Mouse (Mus musculus) granulocyte monocyte progenitor cell, adult 5-6 weeks (primary cell): Measurements from ENCODE around the gene 2010300C02Rik. TPM values are rescaled to one million over a fixed set of nuclear protein-coding genes. Genes with fewer than 3 reads are reported as not detected.

Experiments used
- ATAC-seq: replicated peaks from 2 replicates; pipeline ENCODE4 v1.8.0; 2016; ENCODE audit warnings: mild to moderate bottlenecking, moderate TSS enrichment, inconsistent platforms; ENCODE audit not compliant: poor library complexity, severe bottlenecking
- total RNA-seq, 2 experiments: library from RNA; stranded (forward) in 1 of 2; stranded (reverse) in 1 of 2; fragments of 200-712, 200-1000 nt in 1 of 2; fragments of >200 nt in 1 of 2; fragmentation: Nextera tagmentation in 1 of 2; gene quantifications; 2 replicates each; pipeline ENCODE4 v1.2.3; 2014 to 2017

The 2010300C02Rik gene
- total RNA-seq, 2 experiments from 2014 or later = not detected

DNA sequence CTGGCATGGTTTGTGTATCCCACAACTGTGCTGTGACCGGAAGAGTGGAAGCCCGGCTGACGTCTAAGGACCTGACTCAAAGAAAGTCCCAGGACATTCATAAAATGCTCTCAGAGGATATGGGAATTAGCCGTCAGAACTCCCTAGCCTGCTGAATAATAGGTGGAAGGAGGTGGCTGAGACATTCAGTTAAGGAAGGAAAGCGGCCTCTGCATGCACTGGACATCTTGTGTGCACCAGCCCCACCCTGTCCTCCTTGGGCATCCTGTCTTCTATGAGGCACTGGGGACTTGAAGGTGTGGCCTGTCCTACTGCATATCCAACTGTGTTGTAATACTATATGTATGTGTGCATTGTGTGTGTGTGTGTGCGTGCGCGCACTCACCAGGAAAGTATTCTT, 87.5 kb downstream of the 2010300C02Rik start:
- no peak for ATAC-seq

DNA sequence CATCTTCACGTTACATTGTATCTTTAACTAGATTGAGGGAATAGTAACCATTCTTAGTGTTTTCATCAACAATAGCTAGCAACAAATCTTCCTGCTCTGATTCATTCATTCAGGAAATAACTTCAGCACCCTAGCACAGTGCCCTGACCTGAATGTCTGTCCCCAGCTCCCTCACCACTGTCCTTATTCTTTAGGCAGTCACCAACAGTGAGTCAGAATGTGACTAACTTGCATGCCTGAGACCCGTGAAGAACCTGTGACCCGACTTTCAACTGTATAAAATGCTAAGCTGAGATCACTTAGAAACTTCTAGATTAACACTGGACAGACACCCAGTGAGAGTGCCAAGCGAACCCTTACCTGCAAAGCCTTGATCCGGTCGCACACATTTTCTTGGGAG, 88.4 kb downstream of the 2010300C02Rik start:
- no peak for ATAC-seq

DNA sequence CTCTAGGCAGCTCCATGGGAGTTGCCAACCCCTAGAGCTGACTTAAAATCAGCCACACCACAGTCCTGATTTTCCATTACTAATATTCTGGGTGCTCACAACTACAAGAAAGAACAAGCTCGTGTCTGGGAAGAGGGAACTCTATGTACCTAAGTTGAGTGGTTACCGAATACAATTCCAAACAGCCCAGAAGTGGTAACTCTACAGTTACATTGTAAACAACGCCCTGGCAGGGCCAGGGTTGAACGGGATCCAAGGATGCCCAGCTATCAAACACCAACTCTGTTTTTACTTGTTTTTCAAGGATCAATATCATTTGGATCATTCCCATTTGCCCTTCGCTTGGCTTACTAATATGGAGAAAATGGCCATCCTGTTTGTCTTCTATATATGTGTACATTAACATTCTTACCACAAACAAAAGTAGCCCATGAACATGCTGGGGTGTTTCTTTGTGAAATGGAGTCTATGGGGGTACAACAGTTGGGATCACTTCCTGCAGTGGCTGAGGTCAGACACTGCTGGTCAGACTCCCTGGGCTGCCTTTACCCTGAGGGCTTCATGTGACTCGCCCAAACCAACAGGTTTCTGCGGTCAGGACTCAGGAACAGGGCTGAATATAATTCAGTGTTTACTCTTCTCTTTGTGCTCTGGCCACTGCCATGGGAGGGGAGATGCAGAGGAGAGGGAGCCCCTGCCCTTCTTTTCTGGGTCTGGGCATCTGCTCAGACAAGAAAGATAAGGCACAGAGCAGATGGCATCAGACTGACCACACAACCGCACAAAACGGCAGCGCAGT, 89.3 kb downstream of the 2010300C02Rik start:
- no peak for ATAC-seq

DNA sequence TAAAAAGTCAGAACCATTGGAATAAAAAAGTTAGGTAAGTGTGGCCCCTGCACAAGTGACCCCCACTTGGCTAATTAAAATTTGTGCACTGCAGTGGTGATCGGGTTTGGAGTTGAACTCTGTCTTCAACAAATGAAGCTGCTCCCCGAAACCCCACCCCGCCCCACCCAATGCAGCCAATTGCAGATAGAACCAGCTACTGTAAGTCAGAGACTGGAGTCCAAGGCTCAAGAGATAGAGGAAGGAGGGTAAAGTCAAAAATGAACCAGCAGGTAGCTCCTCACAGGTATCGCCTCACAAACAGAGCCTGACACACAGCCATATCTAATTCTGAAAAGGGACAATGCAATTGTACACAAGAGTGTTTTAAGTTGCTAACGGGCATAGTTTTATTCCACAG, 90.0 kb downstream of the 2010300C02Rik start:
- ATAC-seq = no peak

DNA sequence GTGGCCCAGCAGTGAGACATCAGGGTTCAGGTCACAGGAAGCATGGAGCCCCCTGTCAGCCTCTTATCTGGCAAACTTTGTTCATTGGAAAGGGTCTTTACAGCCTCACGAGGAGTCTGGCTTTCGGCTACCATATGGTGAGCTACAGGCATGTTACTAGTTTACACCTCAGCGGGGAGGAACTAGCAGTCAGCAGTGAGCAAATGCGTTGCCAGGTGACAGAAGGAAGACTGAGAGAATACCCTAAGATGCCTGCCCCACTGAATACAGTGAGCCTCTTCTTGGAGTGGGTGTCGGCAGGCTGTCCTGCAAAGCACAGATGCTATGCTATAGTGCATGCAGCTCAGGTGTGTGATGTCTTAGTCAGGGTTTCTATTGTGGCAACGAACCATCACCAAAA, 91.1 kb downstream of the 2010300C02Rik start:
- ATAC-seq = no peak

DNA sequence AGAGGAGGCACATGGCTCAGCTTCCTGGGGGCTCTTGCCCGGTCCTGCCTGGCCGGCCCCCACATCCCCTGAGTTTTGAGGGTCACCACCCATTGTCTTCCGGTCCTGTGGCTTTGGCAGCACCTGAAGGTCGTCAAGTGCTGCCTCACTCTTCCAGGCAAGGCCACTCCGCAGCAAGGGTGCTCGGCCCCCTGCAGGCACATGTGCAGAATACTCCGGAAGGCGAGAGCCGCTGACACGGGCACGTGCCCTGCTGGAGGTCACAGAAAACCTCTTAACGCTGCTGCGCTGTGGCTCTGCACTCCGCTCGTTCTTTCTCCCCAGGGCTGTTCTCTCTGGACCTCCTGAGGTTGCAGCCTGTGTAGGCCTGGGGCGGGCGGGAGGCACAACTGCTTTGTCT, 95.7 kb downstream of the 2010300C02Rik start:
- ATAC-seq = peak; percentile 65

DNA sequence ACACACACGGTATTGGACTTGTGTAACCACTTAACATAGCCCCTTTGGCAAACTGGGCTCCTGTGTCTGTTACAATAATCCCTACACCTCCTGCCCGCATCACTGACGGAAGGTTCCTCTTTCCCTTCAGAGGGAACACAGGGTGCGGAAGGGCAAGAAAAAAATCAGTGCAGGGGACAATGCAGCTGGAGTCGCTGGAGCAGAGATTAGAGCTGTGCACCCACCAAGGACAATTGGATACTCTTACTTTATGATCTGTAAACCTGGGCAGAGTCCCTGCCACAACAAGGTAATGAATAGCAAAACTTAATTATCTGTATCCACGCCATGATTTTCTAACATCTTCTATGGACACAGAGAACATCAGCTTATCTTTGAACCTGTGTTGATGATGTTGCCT, 97.8 kb downstream of the 2010300C02Rik start:
- peak; percentile 79 for ATAC-seq

DNA sequence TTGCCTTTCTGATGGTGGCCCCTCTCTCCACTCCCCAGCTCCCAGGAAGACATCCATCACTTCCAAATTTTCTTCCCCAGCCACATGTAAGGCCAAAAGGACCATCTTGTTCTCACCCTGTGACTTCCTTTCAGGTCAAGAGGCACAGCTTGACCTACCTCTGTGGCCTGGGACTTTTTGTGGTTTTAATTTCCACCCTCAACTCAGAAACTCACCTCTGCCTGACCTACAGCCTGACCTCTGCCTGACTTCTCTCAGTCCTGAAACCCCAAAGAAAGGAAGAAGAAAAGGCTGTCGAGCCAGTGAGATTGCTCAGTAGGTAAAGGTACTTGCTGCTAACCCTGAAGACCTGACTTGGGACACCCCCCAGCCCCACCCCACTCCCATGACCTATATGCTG, 100.3 kb downstream of the 2010300C02Rik start:
- ATAC-seq = no peak

DNA sequence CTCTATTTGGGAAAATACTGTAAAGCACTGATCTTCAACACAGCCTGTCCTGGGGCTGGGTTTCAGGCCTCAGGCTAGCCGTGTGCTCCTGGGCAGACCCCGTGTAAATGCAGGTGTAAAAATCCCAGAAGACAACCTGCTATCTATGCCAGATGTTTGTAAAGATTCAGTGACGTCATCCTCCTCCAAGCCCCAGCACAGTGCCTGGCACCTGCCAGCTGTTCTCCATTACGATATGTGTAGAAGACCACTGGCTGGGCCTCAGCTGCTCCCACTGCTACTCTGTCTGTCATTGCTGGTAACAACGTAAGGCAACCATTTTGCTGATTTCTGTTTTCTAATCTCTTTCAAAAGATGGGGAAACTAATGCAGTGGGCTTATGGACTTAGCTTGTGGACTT, 102.8 kb downstream of the 2010300C02Rik start:
- no peak for ATAC-seq

DNA sequence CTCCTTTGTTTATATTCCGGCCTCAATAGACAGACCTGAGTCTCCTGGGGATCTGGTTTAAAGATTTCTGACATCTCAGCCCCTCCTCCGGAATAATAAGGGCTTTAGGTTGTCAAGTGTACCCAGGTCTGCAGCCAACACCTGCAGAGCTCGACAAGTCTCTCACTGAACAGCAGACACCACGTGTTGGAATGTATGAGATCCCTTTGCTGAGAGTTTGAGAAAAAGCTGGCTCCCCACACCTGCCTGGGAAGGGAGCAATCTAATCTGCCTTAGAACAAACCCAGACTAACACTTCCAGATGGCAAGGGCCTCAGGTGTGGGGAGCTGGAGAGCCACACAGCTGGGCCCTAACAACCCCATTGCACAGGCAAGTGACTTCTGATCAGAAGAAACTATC, 103.3 kb downstream of the 2010300C02Rik start:
- ATAC-seq = no peak

DNA sequence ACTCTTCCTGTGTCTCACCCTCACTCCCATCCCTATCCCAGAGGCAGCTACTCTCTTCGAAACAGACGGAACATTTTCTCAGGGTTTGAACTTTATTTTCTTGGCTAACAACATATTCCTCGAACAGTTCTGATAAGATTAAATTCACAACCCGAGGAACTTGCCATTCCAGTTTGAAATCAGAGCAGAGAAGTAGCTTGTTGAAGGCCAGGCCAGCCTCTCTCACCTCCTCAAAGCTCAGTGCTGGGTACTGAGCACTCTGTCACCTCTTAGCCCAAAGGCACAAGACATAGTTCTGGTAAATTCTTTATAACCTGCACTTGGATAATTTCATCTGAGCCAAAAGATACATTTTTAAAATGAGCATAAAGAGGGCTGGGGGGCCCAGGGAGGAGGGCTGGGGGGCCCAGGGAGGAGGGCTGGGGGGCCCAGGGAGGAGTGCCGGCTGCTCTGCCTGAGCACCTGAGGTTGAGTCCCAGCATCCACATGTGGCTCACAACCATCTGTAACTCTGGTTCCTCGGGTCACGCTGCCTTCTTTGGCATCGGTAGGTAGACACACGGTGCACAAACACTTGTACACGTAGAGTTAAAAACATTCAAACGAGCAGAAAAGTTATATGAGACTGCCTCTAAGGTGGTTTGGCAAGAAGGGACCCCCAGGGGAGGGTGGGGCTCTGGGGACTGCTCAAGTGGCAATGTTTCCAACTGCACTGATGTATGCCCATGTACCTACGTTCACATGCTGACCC, 104.4 kb downstream of the 2010300C02Rik start:
- ATAC-seq = no peak

DNA sequence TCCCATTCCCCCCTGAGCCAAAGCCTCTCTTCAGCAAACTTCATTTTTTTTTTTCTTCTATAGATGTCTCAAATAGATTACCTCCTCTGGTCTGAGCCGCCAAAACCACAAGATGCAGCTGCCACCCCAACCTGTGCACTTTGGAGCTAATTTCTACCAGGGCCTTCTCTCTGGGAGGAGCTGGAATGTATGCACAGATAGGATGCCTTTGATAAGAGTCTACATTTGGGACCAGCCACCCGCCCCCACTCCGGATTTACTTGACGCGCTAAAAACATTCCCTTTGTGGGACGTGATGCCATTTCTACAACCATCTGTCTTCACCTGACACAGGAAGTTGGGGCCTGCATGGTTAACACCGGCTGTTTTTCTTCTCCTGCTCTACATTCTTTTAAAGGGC, 105.0 kb downstream of the 2010300C02Rik start:
- ATAC-seq = no peak

DNA sequence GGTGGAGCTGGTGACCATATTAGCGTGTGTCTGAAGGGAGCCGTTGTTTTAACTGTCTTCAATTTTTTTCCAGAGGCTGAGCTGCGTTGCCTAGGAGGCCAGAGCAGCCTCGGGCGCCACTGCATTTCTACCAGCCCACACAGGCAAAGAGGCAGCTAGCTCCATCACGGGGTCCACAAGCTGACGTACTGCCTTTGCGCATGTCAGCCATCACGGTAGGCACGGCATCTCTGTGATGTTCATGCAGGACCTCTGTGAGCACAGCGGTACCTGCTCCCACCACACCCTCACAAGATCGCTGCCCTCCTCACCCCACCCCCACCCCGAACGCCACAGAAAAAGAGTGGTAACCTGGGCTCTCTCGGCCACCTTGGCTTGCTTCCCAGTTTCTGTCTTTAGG, 105.8 kb downstream of the 2010300C02Rik start:
- ATAC-seq = peak; percentile 49; the same call in 1 of the 2 replicates

DNA sequence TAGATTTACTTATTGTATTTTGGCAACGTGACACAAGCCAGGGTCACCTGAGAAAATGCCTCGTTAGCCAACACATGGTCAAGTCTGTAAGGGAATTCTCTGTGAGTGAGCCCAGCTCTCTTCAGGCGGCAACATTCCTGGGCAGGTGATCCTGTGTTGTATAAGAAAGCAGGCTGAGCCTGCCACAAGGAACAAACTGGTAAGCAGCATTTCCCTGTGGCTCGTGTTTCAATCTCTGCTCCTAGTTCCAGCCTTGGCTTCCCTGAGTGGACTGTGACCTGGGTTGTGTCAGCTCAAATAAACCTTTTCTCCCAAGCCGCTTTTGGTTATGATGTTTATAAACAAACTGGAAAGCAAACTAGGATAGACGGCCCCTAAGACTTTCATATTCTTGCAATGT, 108.9 kb downstream of the 2010300C02Rik start:
- no peak for ATAC-seq

DNA sequence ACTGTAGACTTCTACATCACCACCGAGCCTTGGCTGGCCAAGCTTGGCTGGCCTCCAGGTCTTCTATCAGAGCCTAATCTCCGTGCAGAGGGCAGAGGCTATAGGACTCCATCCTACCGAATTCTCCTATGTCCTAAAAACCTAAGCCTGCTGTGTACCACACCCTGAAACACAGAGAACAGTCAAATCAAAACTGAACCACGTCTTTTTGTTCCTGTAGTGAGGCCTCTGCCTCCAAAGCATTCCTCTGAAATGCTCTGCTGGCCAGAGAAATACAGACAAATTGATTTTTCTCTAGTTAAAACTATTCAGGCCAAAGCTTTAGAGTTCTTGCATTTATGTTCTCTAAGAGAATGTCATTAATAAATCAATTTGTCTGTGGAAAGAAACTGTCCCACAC, 109.6 kb downstream of the 2010300C02Rik start:
- no peak for ATAC-seq

DNA sequence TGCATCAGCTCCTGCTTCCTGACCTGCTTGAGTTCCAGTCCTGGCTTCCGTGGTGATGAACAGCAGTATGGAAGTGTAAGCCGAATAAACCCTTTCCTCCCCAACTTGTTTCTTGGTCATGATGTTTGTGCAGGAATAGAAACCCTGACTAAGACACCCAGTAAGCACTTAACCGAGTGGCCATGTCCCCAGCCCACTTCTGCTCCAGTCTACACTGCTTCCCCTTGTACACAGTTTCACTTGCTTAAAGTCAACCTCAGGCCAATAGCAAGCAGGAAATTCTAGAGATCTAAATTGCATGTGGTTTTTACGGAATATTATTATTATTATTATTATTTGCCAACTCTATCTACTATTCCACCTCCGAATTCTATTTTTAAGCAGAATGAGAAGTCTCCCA, 114.2 kb downstream of the 2010300C02Rik start:
- ATAC-seq = peak; percentile 89

DNA sequence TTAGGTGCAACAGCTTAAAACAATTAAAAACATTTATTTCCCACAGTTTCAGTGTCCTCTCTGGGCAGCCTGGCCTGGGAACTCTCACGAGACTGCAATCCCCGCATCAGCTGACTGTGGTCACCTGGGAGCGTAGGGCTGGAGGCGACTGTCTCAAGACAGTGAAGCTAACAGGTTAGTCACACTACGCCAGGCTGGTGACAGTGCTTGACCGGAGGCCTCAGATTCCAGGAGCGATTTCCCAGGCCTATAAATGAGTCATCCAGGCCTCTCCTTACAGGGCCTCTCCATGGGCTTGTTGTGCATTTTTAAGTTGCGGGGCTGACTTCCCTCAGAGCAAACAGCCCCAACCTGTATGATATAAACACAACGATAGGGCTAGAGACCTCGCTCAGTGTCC, 116.7 kb downstream of the 2010300C02Rik start:
- no peak for ATAC-seq

DNA sequence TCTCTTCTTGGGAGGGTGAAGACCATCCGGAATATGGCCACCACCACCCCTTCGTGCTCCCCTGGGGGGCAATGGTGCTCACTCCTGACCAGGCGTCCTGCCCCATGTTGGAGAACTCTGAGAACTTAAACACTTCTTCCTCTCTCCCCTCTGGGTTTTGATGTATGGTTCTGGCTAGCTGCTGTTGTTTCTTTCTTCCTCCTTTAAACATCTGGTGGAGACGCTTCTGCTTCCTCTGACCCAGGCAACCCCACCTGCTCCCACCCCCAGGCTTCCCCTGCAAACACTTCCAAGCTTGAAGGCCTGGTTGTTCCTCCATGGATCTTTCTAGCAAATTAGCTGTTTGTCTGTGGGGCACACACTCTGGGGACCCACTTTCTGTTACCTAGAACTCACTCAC, 117.6 kb downstream of the 2010300C02Rik start:
- peak; percentile 62 for ATAC-seq

DNA sequence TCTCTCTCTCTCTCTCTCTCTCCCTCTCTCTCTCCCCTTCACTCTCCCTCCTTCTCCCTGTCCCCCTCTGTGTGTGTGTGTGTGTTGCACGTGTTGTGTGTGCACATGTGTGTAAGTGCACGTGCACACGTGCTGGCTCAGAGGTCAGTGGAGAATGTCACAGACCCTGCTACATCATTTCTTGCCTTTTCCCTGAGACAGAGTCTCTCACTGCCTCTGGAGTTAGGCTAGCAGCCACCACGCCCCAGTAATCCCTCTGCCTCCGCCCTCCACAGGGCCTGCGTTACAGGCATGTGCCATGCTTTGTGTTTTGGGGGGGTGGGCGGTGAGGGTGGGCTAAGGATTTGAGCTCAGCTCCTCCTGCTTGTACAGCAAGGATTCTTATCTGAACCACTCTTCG, 118.4 kb downstream of the 2010300C02Rik start:
- no peak for ATAC-seq

DNA sequence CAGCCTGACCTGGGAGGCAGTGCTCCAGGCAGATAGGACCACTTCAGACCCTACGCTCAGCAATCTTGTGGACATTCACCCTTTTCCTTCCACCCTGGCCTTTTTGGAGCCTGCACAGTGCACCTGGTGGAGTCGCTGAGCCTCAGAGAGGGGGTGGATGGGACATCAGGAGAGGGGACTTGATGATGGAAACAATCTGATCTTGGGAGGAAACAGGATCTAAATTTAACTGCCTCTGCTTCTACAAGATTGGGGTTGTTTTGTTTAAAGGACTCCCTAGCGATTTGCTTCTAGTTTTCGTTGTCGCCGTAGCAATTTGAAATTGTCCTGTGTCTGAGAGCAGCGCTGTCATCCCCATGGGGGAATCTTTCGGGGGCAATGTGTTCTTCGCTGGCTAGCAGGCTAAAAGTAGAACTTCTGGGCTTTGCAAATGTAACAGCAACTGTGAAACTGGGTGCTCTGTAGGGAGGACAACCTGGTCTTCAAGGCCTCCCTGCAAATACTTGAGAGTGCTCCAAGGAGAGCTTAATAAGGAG, 119.2 kb downstream of the 2010300C02Rik start:
- ATAC-seq = no peak

DNA sequence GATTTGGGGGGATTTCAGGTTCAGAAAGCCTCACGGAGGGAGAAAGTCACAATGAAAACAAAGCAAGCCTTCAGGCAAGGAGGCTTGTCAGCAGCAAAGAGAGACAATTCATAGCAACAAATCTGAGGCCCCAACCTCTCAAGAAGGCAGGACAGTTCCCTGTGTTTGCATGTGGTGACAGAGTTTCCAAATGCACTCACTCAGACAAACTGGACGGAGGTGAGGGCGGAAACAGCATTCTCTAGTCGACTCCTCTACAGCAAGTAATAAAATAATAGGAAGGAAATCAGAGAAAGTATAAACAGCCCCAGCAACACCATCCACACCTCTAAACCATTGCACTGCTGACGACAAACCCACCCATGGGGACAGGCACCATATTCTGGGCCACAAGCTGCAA, 120.9 kb downstream of the 2010300C02Rik start:
- no peak for ATAC-seq
